ENCODE assay signal across 9 mouse cellular contexts in genomic region chr7:122919728-122920582, GRCm38 (mm10). TPM values are rescaled to one million over a fixed set of nuclear protein-coding genes. Genes with fewer than 3 reads are reported as not detected.
DNase-seq lines count a peak whose midpoint lies in the region; ATAC-seq and TF ChIP-seq lines count a peak whose summit lies in the region.
"Had no signal": no experiment of that assay in that cellular context is flagged by ENCODE, and none has a peak within 500 bp of the region (broad histone marks: within the 10 kb centered on the region; RNA-seq: fewer than 3 reads in every experiment).

No protein-coding gene starts in this region.

- POLR2A ChIA-PET in Patski (lab: Charles Lee): no interaction called here

- no peak overlapping the region for H3K9ac ChIP-seq in liver, embryonic 14.5 days (replicated peaks)
- no peak overlapping the region for H3K9ac ChIP-seq in liver, embryonic 11.5 days (ENCODE audit: low read depth, low read length)
- no peak overlapping the region for H3K9ac ChIP-seq in midbrain, embryonic 15.5 days
- H3K9ac ChIP-seq: neural tube, embryonic 13.5 days had no signal

- no peak overlapping the region for H3K4me2 ChIP-seq in liver, embryonic 14.5 days (ENCODE audit: low read depth)
- H3K4me2 ChIP-seq in liver, embryonic 11.5 days: no peak overlapping the region
- no peak overlapping the region; the same call in 1 of the 2 replicates for H3K4me2 ChIP-seq in midbrain, embryonic 15.5 days
- H3K4me2 ChIP-seq: neural tube, embryonic 13.5 days had no signal

- ATAC-seq in liver, embryonic 14.5 days (ENCODE audit: insufficient read depth): no peak
- ATAC-seq in liver, embryonic 11.5 days (replicated peaks; ENCODE audit: low FRiP score): no peak
- ATAC-seq in Patski: no peak
- peak; percentile 37; the same call in 1 of the 2 replicates for ATAC-seq in midbrain, embryonic 15.5 days (replicated peaks)
- no peak for ATAC-seq in erythroid progenitor cell, adult 5-6 weeks (replicated peaks; ENCODE audit: low FRiP score, poor library complexity, severe bottlenecking)

- H3K36me3 ChIP-seq in liver, embryonic 14.5 days (replicated peaks; ENCODE audit: control insufficient read depth, insufficient read depth, low read depth): no peaks in the 10 kb centered on the region
- no peaks in the 10 kb centered on the region for H3K36me3 ChIP-seq in liver, embryonic 11.5 days (ENCODE audit: control insufficient read depth, insufficient read depth, low read length)
- no peaks in the 10 kb centered on the region for H3K36me3 ChIP-seq in midbrain, embryonic 15.5 days (replicated peaks)
- H3K36me3 ChIP-seq: neural tube, embryonic 13.5 days had no signal

- DNase-seq in liver, embryonic 14.5 days (ENCODE audit: low read depth in 3 of 3, low spot score in 3 of 3): peak; percentile 14 to 27 (median 17)
- DNase-seq in liver, embryonic 11.5 days (ENCODE audit: low spot score): no peak
- peak; percentile 7 for DNase-seq in Patski (ENCODE audit: low read depth, low spot score)
- peak; percentile 51 for DNase-seq in heart, postnatal 4 days
- peak in 1 of 2 experiments; percentile 37 for DNase-seq in left cerebral cortex, adult 2 months (ENCODE audit: extremely low spot score in 1 of 2, low spot score in 2 of 2)

- no peak overlapping the region for H3K4me3 ChIP-seq in liver, embryonic 14.5 days (ENCODE audit: insufficient read depth in 1 of 2, low read depth in 2 of 2, low read length in 2 of 2)
- no peak overlapping the region for H3K4me3 ChIP-seq in liver, embryonic 11.5 days (ENCODE audit: low read depth, low read length)
- H3K4me3 ChIP-seq in cortical plate, adult 2 months (ENCODE audit: insufficient read depth, low read length): no peak overlapping the region
- no peak overlapping the region for H3K4me3 ChIP-seq in left cerebral cortex, adult 2 months
- H3K4me3 ChIP-seq in midbrain, embryonic 15.5 days: no peak overlapping the region
- H3K4me3 ChIP-seq: neural tube, embryonic 13.5 days had no signal

- intact Hi-C loops in left cerebral cortex, adult 2 months (cut with DNase I): loop anchor here (2.0 to 10.0 kb wide), 3 partner anchors 248 to 665 kb away; partner anchors contain the start of gene Cacng3

- no peaks in the 10 kb centered on the region for H3K27me3 ChIP-seq in liver, embryonic 14.5 days (ENCODE audit: control insufficient read depth, insufficient read depth, low read length)
- H3K27me3 ChIP-seq in liver, embryonic 11.5 days (replicated peaks; ENCODE audit: control insufficient read depth, insufficient read depth, low read length): no peaks in the 10 kb centered on the region
- no peaks in the 10 kb centered on the region for H3K27me3 ChIP-seq in Patski
- no peaks in the 10 kb centered on the region for H3K27me3 ChIP-seq in midbrain, embryonic 15.5 days (replicated peaks)
- H3K27me3 ChIP-seq: neural tube, embryonic 13.5 days had no signal

- in situ Hi-C loops in Patski (cut with MboI; ENCODE audit: low pct_unique_long_range_greater_than_20kb): loop anchor here (5.0 to 25.0 kb wide), 2 partner anchors 458 to 683 kb away; no protein-coding TSS in a partner anchor

- TF ChIP-seq CTCF in liver, embryonic 14.5 days (IDR thresholded peaks at IDR 0.05; ENCODE audit: low read depth): peak; percentile 61
- peak; percentile 68 for TF ChIP-seq CTCF in Patski (IDR thresholded peaks at IDR 0.05)
- TF ChIP-seq CTCF in cortical plate, adult 2 months (IDR thresholded peaks at IDR 0.05; ENCODE audit: extremely low read depth, insufficient read depth, low read length): peak; percentile 50; the same call in 1 of the 2 replicates
- TF ChIP-seq CTCF in left cerebral cortex, adult 2 months (IDR thresholded peaks at IDR 0.05): peak; percentile 80

- CTCF ChIA-PET in Patski (lab: Charles Lee): interaction anchor here (0.8 to 1.6 kb wide), 4 partner anchors 10 to 454 kb away, joined by 3 to 7 read pairs (median 3); no protein-coding TSS in a partner anchor

- TF ChIP-seq EP300 in liver, embryonic 14.5 days (IDR thresholded peaks at IDR 0.05; ENCODE audit: low read depth): no peak

- WGBS in liver, embryonic 14.5 days (ENCODE audit: insufficient replicate concordance): 23% methylated on average over 13 of the region's 13 CpGs
- 34% methylated on average over 13 of the region's 13 CpGs for WGBS in liver, embryonic 11.5 days
- WGBS in midbrain, embryonic 15.5 days: 45% methylated on average over 13 of the region's 13 CpGs

- no peaks in the 10 kb centered on the region for H3K9me3 ChIP-seq in liver, embryonic 14.5 days (ENCODE audit: control insufficient read depth, low read length)
- H3K9me3 ChIP-seq in liver, embryonic 11.5 days (ENCODE audit: control insufficient read depth, low read length): no peaks in the 10 kb centered on the region
- no peaks in the 10 kb centered on the region for H3K9me3 ChIP-seq in midbrain, embryonic 15.5 days
- H3K9me3 ChIP-seq: neural tube, embryonic 13.5 days had no signal

- TF ChIP-seq POLR2A in cortical plate, adult 2 months (IDR thresholded peaks at IDR 0.05; ENCODE audit: extremely low read depth, insufficient read depth, low read length): no peak

- no peak overlapping the region for H3K27ac ChIP-seq in liver, embryonic 14.5 days
- H3K27ac ChIP-seq in liver, embryonic 11.5 days (ENCODE audit: low read depth, low read length): no peak overlapping the region
- H3K27ac ChIP-seq in cortical plate, adult 2 months (ENCODE audit: insufficient read depth, low read length): no peak overlapping the region
- H3K27ac ChIP-seq in left cerebral cortex, adult 2 months: no peak overlapping the region
- H3K27ac ChIP-seq in midbrain, embryonic 15.5 days: no peak overlapping the region
- H3K27ac ChIP-seq: neural tube, embryonic 13.5 days had no signal

- no peaks in the 10 kb centered on the region for H3K4me1 ChIP-seq in liver, embryonic 14.5 days (replicated peaks; ENCODE audit: control insufficient read depth in 2 of 2, insufficient read depth in 2 of 2, low read length in 1 of 2)
- H3K4me1 ChIP-seq in liver, embryonic 11.5 days (replicated peaks; ENCODE audit: control insufficient read depth, insufficient read depth, low read length): no peaks in the 10 kb centered on the region
- H3K4me1 ChIP-seq in cortical plate, adult 2 months (ENCODE audit: control insufficient read depth, insufficient read depth, low read length): 0 out of 2 replicates have a peak, but pooled peaks cover 1% of the 10 kb centered on the region
- H3K4me1 ChIP-seq in midbrain, embryonic 15.5 days: peaks cover 4% of the 10 kb centered on the region
- H3K4me1 ChIP-seq: neural tube, embryonic 13.5 days had no signal

RNA-seq across cellular contexts. Expression of gene Rbbp6, which starts 45.5 kb away (rescaled TPM):
- 8.1 and 14.6 TPM in 2 replicates for polyA plus RNA-seq in liver, embryonic 14.5 days (2012; rRNA removed)
- polyA plus RNA-seq in liver, embryonic 14.5 days (2014; fragmentation: Nextera tagmentation; extraction: Ambion mirVana): 9.5 and 9.8 TPM in 2 replicates
- 25.4 and 32.2 TPM in 2 replicates for polyA plus RNA-seq in liver, embryonic 11.5 days (2014; fragmentation: Nextera tagmentation; extraction: Ambion mirVana)
- polyA plus RNA-seq in Patski (2021): 46.4 TPM
- polyA plus RNA-seq in cortical plate, adult 2 months (2012; rRNA removed): 51.5 and 51.7 TPM in 2 replicates
- total RNA-seq in heart, postnatal 4 days (2021): 10 to 100 TPM; 53.5 to 56.2 TPM
- total RNA-seq in left cerebral cortex, adult 2 months (2021): 10 to 100 TPM; 67.7 to 70.8 TPM
- polyA plus RNA-seq in midbrain, embryonic 15.5 days (2015; fragmentation: Nextera tagmentation; extraction: Ambion mirVana): 28.1 and 28.2 TPM in 2 replicates
- total RNA-seq in erythroid progenitor cell, adult 5-6 weeks (2015; ENCODE audit: low replicate concordance): 77.5 and 99.5 TPM in 2 replicates
- 56.0 and 64.2 TPM in 2 replicates for total RNA-seq in erythroid progenitor cell, adult 5-6 weeks (2017; ENCODE audit: low replicate concordance)
